Mouse (Mus musculus) adrenal gland, postnatal 10 days (tissue): ENCODE data around the gene Podxl. TPM values are rescaled to one million over a fixed set of nuclear protein-coding genes. Genes with fewer than 3 reads are reported as not detected.
A peak's percentile ranks its signal among the peaks of the same experiment; 100 is the strongest.

Experiments used
- DNase-seq: peaks from one replicate; pipeline ENCODE4 v3.0.0; 2021; ENCODE audit warnings: mixed read lengths
- long read RNA-seq, 2 experiments: library from polyadenylated mRNA; stranded (forward); transcript quantifications; one replicate each; pipeline ENCODE4 v2.0.0; 2021
- total RNA-seq, 2 experiments: library from RNA; stranded (reverse); gene quantifications; 2 replicates each; pipeline ENCODE4 v1.2.3; 2021

Podxl gene
- total RNA-seq: 10 to 100 TPM; 37.7 to 45.5 TPM
- long read RNA-seq, experiment 1, full-length matches to known transcripts: 2 of 31 reads
- long read RNA-seq, experiment 1, partial matches to known transcripts: 2 of 31 reads
- long read RNA-seq, experiment 1, other reads (novel, unspliced or antisense): 27 of 31 reads
- long read RNA-seq, experiment 2, full-length matches to known transcripts: 4 of 16 reads
- long read RNA-seq, experiment 2, partial matches to known transcripts: 0 of 16 reads
- long read RNA-seq, experiment 2, other reads (novel, unspliced or antisense): 12 of 16 reads

DNA sequence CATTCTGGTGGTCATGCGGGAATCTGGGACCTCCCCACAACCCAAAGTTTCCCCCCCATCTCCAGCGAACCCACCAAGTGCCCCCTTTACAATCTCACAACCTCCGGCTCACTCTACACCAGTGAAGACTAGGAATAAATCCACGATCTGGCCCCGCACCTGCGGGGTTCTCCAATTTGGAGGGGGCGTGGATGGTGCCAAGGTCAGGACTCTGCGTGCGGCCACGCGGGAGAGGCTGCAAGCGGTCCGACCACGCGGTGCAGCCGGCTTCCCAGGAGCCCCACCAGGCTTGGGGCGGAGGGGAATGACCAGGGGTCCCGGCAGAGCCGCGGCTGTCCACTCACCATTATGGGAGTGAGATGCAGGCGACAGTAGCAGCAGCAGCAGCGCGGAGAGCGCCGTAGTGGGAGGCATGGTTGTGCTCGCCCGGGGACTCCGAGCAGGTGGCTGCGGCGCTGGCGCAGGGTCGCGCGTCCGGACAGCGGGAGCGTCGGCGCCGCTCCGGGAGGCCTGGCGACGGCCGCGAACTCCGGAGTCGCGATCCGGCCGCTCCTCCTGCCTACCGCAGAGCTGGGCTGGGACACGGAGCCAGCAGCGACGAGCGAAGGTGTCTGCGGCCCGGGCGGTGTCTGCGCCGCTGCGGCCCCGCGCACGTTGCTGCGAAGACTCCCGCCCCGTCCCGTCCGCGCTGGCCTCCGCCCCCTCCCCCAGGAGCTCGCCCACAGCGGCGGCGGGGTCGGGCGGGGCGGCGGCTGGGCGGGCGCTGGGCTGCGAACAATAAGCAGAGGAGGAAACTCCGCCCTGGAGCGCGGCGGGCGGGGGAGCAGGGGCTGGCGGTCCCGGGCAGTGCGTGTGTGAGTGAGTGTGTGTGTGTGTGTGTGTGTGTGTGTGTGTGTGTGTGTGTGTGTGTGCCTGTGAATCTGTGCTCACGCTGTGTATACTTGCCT is at the start of gene Podxl:
Podxl (minus strand) TSS at position 747 of the 947 bp plus-strand sequence.
- DNase-seq: peak; percentile 88

DNA sequence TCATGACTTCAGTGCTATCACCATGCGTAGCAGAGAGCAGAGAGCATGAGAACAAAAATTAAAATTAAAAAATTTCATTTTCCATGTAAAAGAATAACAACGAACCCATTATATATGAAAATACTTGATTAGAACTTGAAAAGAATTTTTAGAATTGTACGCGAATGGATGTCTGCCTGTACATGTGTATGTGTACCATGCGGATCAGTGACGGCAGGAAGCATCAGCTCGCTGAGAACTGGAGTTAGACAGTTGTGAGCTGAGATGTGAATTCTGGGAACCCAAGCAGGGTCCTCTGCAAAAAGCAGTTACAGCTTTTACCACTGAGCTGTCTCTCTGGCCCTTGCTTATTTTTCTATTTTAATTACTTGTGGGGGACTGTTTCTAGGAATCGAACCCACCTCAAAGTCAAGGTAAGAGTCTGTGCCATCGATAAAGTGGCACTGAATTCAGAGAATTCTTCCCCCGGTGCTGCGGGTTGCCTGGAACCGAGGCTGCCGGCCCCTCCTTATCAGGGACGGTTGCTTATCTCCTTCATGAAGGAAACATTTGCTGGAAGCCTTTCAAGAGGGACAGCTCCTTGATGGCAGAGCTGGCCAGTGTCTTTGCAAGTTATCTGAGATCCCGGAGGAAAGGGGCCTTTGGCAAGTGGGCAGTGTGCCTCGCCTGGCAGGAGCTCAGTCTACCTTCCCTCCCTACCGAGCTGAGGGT is 48.9 kb upstream of the Podxl start:
- no peak for DNase-seq

DNA sequence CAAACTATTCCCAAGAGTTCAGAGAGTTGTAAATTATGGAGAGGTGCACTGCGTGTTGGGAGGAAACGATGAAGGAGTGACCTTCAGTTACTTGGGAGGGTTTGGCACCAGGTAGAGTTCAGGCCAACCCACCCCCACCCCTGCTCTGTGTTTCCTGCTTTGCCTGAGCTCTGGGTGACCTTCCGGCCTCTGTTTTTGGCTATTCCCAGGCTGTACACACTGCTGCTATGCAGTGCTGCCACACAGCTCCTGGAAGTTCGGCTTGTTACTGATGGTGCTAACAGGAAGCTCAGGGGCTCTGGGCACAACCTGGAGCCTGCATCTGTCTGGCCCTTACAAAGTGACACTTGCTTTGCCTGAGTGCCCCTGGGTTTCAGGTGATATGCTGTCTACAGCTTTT is 42.6 kb upstream of the Podxl start:
- DNase-seq: no peak

DNA sequence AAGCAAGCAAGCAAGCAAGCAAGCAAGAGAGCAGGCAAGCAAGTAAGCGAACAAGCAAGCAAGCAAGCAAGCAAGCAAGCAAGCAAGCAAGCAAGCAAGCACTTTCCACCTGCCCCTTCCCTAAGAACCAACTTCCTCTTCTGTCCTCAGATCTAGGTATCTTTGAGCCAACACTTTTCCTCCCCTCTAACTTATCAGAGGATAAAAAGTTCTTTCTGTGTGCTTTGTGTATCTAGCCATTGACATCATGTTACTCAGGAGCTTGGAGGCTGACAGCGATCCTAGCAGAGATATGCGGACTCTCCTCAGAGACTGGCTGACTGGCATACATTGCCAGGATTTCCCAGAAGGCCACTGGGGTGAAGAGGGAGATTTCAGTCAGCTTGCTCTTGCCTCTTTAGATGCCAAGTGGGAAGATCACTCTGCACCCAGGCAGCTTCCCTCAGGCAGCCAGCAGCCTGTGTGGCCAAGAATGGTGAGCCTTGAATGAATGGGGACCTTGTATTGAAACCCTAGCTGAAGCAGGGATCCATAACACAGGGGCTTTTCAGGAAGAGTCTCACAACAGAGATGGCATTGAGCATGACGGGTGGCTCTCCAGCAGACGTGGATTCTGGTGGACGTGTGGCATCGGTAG is 41.0 kb upstream of the Podxl start:
- no peak for DNase-seq

DNA sequence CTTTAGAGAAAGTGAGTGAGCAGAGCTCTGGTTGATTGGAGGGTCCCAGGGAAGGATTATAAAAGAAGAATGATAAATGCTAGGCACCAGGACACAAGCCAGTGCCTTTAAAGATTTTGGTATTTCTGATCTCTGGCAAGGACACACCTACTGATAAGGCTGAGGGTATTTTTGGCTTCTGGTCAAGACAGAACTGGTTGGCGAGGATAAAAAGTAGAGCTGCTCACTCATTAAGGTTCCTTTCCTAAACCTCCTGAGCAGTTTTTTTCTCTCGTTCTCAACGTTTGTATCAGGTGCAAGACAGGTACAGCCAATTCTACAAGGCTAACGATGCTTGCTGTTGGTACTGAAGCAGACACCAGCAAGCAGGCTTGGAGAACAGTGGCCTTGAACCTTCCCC is 38.7 kb upstream of the Podxl start:
- no peak for DNase-seq

DNA sequence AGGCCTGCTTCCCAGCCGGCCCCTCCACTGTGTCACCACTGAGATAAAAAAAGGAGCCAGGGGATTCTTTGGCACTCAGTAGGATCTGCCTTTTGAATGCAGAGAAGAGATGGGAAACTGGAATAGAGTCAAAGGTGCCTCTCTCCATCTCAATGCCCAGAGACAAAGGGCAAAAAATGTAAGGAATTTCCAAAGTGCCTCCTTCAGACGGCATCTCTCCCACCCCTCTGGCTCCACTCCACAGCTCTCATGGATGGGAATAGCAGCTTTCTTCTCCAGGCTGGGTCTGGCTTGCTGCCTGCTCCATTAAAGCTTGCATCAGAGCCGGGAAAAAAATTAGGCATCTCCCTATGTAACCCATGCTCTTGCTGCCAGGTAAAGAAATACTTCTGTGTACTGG is 37.4 kb upstream of the Podxl start:
- no peak for DNase-seq

DNA sequence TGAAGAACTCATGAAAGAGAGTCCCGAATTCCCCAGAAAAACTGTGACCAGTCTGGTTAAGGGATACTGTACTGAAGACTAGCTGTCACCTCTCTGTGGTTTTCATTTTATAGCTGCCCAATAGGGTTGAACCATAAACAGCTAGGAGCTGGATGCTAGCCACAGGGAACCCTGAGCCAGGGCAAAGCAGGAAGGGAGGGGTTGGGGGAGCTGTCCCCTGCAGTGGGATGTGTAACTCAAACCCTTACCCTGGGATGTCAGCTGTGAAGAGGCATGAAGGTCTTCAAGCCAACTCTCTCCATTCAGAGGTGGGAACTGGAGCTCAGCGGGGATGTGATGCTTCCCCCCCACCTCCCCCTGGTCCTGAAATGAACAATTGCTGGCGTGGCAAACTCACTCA is 36.1 kb upstream of the Podxl start:
- no peak for DNase-seq

DNA sequence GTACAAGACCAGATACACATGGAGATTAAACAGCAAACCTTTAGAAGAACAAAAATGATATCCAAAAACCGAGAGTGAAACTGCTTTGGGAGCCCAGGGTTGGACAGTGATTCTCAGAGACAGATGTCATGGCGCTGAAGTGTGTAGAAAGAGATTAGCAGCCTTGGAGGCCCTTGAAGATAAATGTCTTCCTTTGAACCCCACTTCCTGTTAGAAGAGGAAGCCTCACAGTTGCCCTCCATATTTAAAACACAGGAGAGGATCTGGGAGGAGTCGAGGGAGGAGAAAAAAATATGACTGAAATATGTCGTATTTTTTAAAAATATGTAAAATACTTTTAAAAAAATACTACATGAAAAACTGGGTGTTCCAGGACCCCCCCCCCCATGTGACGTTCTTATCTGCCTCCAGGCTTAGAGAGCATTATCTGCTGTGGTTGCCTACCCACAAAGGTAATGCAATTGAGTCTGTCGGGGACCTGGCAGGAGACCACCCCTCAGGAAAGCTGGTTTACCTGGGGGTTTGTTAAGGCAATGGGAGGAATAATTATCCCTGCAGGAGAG is 34.6 kb upstream of the Podxl start:
- no peak for DNase-seq

DNA sequence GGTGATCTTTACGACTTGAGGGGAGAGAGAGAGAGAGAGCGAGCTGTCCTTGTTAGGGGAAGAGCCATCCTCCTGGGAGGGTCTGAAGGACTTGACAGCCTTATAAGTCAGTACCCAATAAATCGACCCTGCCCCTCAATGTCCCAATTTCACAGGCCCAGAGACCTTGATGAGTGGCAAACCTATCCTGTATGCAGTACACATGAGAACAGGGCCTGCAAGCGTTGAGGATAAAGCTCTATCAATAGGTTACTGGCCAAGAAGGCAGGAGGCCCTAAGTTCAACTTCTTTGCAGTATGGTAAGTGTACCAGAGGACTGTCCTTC is 33.3 kb upstream of the Podxl start:
- DNase-seq: no peak

DNA sequence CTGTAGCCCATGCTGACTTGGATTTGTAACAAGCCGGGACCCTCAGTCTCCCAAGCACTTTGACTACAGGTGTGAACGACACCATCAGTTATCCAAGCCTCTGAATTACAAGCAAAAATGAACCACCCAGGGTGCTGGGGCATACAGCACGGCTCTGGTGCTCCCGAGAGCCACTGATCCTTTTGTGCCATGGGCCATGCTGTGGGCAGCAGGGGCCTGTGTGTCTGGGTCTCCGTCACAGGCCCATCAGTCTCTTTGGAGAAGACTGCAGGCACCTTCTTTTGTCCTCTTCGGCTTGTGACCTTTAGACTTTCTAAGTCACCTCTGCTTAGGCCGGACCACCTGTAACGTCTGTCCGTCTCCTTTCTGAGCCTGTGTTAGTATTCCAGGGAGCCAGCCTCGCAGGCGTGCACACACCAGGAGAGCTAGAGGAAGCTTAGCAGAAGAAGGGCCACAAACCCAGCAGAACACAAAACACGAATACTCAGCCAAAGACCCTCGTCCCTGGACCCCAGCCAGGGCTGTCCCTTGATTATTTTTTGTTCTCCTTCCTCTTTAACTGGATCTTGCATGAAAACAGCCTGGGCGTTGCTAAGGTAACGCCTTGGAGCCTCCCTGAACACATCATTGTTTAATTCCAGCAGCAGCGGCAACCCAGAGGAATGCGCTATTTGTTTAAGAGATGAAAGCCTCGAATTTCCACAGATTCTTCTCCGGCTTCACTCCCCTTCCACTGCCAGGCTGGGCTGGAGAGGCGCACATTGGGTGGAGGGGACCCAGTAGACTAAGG is 32.8 kb upstream of the Podxl start:
- no peak for DNase-seq

DNA sequence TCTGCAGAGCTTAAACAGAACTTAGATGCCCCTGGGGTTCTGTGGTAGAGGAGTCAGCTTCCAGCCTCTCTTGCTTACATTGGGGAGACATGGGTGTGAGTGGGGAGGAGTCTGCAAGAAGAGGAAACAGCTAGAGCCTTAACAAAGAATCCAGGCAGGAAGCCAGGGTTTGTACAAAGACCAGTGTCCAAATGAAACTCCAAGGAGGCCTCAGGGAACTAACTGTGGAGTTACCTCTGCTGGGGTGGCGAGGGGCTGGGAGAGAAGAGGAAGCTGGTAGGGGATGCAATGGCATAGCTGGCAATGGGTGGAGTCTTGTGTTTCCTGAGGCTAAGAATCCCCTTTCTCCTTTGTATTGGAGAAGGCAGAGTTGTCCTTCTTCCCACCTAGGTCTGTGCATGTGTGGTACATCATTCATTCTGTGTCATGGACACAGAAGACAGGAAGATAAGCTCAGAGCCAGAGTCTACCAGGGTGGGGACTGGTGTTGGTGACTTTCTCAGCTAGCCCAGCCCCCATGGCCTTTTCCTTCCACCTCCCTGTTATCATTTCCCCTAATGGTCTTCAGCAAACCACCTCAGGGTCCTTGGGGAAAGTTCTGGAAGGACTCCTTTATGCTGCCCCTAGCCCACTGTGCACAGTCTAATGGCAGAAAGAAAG is 28.9 kb upstream of the Podxl start:
- no peak for DNase-seq

DNA sequence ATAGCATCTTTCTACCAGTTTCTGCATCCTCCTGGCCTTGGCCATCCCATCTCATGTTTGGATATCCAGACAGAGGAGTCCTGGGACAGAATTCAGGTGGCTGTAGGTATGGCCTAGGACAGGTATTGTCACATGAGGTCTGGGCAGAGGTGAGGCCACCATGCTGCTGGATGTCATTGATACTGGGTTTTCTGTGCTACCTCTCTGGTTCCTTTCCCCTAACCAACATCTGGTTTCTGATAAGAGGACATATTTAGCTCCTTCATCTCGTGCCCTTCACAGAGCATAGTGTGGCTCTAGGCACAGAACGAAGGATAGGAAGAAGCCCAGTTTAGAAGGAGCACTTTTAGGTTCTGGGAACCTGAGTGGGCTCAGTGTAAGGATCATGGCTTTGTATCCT is 28.3 kb upstream of the Podxl start:
- DNase-seq: no peak

DNA sequence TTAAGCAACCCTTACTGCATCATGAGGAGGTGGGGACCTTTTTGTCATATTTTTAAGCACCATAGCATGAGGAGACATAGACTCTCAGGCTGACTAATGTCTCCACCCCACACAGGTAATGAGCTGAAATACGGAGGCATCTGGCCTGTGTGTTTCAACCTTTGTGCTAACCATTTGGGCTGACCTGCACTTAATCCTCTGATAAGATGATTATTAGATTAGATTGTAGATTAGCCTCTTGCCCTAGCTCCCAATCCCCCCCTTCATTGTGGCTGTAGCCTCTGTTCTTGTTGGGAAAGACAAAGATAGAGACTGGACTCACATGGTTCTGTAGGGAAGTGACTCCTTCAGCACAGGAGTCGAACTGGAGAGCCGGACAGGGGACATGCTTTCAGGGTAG is 27.9 kb upstream of the Podxl start:
- no peak for DNase-seq

DNA sequence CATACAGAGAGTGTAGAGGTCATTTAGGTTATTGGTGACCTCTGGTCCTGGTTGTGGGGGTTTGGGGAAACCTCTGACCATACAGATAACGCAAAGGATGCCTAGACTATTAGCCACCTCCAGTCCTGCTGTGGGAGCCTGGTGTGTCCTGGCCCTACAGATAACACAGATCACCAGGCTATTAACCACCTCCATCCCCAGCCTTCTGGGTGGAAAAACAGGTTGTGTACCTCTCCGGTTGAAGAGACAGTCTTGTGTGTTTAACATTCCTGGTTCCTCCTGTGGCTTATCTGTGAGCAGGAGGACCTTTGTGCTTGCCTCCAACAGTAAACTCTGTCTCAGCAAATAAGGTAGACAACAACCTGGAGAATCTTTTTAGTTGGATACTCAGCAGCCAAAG is 27.0 kb upstream of the Podxl start:
- DNase-seq: no peak

DNA sequence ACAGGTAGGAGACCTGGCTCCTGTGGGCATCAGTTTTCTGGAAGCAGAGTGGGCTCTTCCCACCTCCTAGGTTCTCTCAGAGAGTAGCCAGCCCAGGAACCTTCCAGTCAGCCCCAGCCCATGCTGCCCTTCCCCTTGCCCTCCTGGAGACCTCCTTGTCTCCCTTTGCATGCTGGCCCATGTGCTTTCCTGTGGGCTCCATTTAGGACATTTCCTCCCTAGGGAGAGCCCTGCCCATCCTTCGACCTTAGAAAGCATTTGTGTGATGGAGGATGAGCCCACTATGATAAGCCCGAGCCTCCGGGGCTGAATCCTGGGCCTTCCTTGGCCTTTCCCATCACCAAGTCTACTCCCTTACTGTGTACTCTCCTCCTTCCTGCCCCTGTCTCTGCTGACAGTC is 25.5 kb upstream of the Podxl start:
- no peak for DNase-seq

DNA sequence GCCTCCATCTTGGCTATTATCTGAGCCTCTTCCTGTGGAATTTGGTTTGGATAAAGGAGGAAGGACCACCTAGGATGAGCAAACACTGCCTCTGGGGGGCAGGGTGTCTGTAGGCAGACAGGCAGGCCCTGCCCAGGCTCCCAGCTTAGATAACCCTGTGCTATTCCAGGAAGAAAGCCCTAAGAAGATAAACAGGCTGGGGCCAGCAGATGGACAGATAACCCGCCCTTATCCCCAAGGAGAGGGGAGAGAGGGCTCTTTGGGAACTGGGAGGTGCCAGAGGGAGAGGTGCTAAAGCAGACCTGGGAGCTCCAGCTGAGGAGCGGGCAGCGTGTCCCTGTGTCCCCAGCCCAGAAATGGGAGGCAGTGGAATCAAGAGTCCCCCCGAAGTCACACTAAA is 23.9 kb upstream of the Podxl start:
- DNase-seq: no peak

DNA sequence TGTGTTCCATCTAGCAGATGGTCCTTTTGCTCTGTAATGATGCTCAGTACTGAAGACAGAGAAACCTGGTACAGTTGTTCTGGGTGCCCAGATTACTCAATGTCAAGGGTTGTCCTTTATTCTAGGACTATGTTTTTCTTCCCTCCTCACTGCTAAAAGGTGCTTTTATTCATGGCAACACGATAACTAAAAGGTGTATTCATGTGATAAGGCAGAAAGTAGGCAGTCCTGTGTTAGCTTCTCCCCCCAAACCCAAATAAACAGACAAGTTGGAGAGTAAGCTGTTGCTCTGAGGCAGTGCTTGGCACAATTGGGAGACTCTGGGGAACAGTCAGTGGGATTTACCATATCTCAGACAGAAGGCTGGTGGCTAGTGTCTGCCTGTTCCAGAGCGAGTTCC is 22.3 kb upstream of the Podxl start:
- no peak for DNase-seq

DNA sequence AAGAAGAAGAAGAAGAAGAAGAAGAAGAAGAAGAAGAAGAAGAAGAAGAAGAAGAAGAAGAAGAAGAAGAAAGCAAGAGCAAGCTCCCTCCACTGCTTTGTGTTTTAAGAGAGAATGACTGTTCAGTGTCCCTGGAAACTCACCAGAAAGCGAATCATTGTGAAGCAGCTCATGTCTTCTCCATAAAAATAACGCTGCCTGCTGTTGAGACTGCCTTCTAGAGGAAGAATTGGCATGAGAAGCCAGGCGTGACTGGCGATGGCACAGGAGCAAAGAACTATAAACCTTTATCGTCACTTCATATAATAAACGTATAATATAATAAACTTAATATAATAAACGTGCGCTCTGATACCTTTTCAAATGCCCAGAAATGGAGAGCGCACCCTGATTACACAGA is 12.4 kb upstream of the Podxl start:
- no peak for DNase-seq

DNA sequence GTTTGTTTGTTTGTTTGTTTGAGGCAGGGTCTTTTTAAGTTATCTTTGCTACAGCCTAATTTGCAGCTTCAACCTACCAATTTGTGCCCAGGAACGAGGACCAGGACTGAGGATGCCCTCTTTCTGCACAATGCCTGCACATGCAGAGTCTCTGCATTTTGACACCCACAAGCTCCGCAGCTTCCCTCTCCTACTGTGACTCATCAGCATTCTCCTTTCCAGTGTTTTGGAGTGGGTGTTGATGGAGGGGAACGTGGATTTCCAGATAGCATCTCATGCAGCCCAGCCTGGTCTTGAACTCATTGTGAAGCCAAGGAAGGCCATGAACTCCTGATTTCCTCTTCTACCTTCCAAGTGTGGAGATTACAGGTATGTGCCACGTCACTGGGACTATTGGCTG is 11.3 kb upstream of the Podxl start:
- DNase-seq: no peak

DNA sequence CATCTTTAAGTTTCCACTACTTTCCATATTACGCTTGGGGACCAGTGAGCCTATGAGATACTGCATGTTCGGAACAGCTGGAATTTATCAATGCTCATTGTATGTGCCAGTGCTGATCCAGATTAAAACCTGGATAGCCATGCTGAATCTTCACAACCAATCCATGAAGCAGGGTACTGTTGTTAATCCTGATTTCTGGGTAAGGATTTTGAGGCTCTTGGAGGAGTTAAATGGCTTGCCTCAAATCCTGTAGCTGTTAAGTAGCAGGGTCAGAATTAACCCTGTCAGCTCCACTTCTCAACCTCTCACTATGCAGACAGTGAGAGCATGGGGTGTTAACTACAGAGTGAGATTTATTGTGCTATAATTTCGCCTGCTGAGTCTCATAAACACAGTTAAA is 7.7 kb upstream of the Podxl start:
- no peak for DNase-seq

DNA sequence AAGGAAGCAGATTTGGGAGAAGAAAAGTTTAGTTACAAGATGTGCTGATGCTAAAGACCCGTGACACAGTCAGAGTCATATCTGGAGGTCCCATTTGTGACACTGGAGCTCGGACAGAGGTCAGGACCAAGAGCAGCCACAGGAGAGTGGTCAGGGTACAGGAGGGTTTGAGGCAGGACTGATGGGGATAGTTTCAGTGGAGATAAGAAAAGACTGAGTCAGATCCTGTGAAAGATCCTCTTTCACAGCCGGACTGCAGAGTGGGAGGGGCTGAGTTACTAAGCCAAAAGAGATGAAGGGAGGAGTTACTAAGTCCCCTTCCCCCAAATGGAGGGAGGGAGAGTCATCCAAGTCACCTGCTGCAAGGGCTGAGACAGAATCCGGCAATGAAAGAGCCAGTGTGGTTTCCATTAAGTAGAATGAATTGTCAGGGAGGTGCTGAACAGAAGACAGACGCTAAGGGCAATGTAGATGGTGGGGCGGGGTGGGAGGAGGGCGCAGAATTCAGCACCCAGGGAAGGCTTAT is 4.4 kb upstream of the Podxl start:
- DNase-seq: no peak
